Mouse (Mus musculus) heart, adult 2 months (tissue): ENCODE results near the gene Rps6ka3. TPM values are rescaled to one million over a fixed set of nuclear protein-coding genes. Genes with fewer than 3 reads are reported as not detected.
A peak's percentile ranks its signal among the peaks of the same experiment; 100 is the strongest.

Experiments used
- DNase-seq, 2 experiments: peaks; one replicate each; pipeline ENCODE4 v3.0.0; 2021
- H3K27ac ChIP-seq: fragments of 200-600 bp; 2 replicates; pipeline ENCODE4 v1.8.1; 2022
- H3K27me3 ChIP-seq: fragments of 200-500 bp; 2 replicates; pipeline ENCODE4 v1.6.1; 2012; ENCODE audit warnings: mild to moderate bottlenecking, low read length, inconsistent platforms, mixed read lengths; ENCODE audit not compliant: control insufficient read depth, insufficient read depth
- H3K36me3 ChIP-seq: fragments of 200-500 bp; 2 replicates; pipeline ENCODE4 v1.6.1; 2012; ENCODE audit warnings: low read length, inconsistent platforms; ENCODE audit not compliant: control insufficient read depth, insufficient read depth
- H3K4me1 ChIP-seq: fragments of 200-500 bp; 2 replicates; pipeline ENCODE4 v1.6.1; 2011; ENCODE audit warnings: low read length; ENCODE audit not compliant: control insufficient read depth, insufficient read depth
- H3K4me3 ChIP-seq: fragments of 200-600 bp; 2 replicates; pipeline ENCODE4 v1.8.1; 2022
- H3K79me2 ChIP-seq: fragments of 200-500 bp; replicated peaks from 2 replicates; pipeline ENCODE4 v1.6.1; 2012; ENCODE audit warnings: mild to moderate bottlenecking, inconsistent platforms, low read length, moderate library complexity, mixed read lengths; ENCODE audit not compliant: control insufficient read depth, insufficient read depth
- H3K9ac ChIP-seq: fragments of 200-500 bp; 2 replicates; pipeline ENCODE4 v1.6.1; 2012; ENCODE audit warnings: low read depth, mild to moderate bottlenecking, control low read depth, inconsistent platforms, low read length, mixed read lengths
- CTCF ChIP-seq: fragments of 200-600 bp; IDR thresholded peaks from 2 replicates; pipeline ENCODE4 v1.8.1; 2022; ENCODE audit warnings: antibody characterized with exemption, mild to moderate bottlenecking, moderate library complexity
- EP300 ChIP-seq: fragments of 200-500 bp; IDR thresholded peaks from 2 replicates; pipeline ENCODE4 v1.6.1; 2011; ENCODE audit warnings: low read depth, low read length, control low read depth; ENCODE audit not compliant: insufficient read depth
- POLR2A ChIP-seq: fragments of 200-500 bp; IDR thresholded peaks from 2 replicates; pipeline ENCODE4 v1.6.1; 2011; ENCODE audit warnings: mild to moderate bottlenecking, low read depth, low read length, control low read depth; ENCODE audit not compliant: insufficient read depth
- WGBS: fragments of 180-500 bp; shearing (Covaris S2); methylation state at CpG from one replicate; pipeline ENCODE4 v1.1.7; 2018; 5-methylcytosine and 5-hydroxymethylcytosine counted together
- intact Hi-C: fragments of 180-260 bp; cut with DNase I; formaldehyde crosslinking; loops from one replicate; pipeline ENCODE4 v1.15.1; 2025
- polyA plus RNA-seq: library from polyadenylated mRNA; depleted of rRNA; stranded (reverse); fragments of >200 nt; gene quantifications from 2 replicates; pipeline ENCODE4 v1.2.3, GENCODE M21; 2012
- total RNA-seq, 2 experiments: library from RNA; stranded (reverse); gene quantifications; 2 replicates each; pipeline ENCODE4 v1.2.3; 2021

Gene Rps6ka3
- total and polyA plus RNA-seq, 3 experiments = 9.5 to 33.3 (median 30.7) TPM

- intact Hi-C loops = no loop called here
Observed at GRCm38 (mm10) chrX:159210892-159211583, 931 bp downstream of the Rps6ka3 start.

GRCm38 (mm10) chrX:159215253-159215652, 5.1 kb downstream of the Rps6ka3 start:
- no peaks in the 10 kb centered on the region for H3K4me1 ChIP-seq
- H3K27ac ChIP-seq = no peak overlapping the region
- H3K9ac ChIP-seq = no peak overlapping the region
- H3K4me3 ChIP-seq = no peak overlapping the region
- no peaks in the 10 kb centered on the region for H3K27me3 ChIP-seq
- no peak for DNase-seq
- WGBS = 29% methylated on average over 3 of the region's 3 CpGs
- no peaks in the 10 kb centered on the region for H3K36me3 ChIP-seq
- no peak for TF ChIP-seq POLR2A
- no peak for TF ChIP-seq EP300
- no peak for TF ChIP-seq CTCF
- intact Hi-C loops = no loop called here
- no peaks in the 10 kb centered on the region for H3K79me2 ChIP-seq

More at GRCm38 (mm10) chrX:159210892-159211583, 931 bp downstream of the Rps6ka3 start:
- Histone ChIP-seq H3K27ac (no peak overlapping the region), H3K4me3 (no peak overlapping the region), H3K27me3 (no peaks in the 10 kb centered on the region), H3K4me1 (no peaks in the 10 kb centered on the region), H3K79me2 (no peaks in the 10 kb centered on the region), H3K9ac (no peak overlapping the region), H3K36me3 (no peaks in the 10 kb centered on the region)
- no peak for DNase-seq
- TF ChIP-seq POLR2A = no peak
- no peak for TF ChIP-seq CTCF
- no peak for TF ChIP-seq EP300
- 42% methylated on average over 5 of the region's 5 CpGs for WGBS

DNA sequence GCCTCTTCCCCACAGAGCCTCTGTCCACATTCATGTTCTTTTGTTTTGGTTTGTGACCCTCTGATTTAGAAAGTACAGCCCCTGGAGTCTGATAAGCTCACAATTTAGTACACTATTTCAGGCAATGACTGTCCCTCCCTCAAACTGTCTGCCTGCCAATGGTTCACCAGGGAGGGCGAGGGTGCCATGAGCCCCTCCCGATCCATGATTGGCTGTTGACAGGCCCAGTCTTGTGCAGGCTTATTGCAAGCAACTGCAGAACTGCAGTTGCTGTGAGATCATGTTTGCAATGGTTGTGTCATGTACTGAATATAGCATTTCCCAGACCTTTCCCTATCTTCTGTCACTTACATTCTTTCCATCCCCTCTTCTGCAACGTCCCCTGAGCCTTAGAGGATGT, 12.4 kb downstream of the Rps6ka3 start:
- Histone ChIP-seq H3K4me3 (no peak overlapping the region), H3K4me1 (no peaks in the 10 kb centered on the region; the same call in 1 of the 2 replicates), H3K36me3 (no peaks in the 10 kb centered on the region), H3K79me2 (no peaks in the 10 kb centered on the region), H3K27me3 (no peaks in the 10 kb centered on the region), H3K9ac (no peak overlapping the region), H3K27ac (no peak overlapping the region)
- 32% methylated on average over 3 of the region's 3 CpGs for WGBS
- DNase-seq = peak; percentile 15 to 28
- TF ChIP-seq CTCF (no peak), POLR2A (no peak), EP300 (no peak)
- intact Hi-C loops = no loop called here

DNA sequence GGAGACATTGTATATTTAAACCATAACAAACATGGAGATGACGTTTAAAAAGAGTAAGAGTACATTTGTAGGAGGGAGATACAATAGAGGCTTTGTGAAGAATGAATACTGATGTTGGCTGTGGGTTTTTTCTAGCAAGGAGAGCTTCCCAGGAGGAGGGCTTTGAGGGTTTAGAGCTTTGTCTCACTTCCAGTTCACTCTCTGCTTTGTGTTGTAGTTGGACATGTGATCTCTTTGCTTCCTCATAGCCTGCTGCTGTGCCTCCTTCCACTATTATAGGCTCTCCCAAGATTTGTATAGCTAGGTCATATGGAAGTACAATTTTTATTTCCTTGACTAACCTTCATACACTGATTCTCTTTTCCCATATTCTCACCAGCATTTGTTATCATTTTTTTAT, 27.2 kb downstream of the Rps6ka3 start:
- H3K9ac ChIP-seq = no peak overlapping the region
- no peak overlapping the region for H3K4me3 ChIP-seq
- no peaks in the 10 kb centered on the region for H3K4me1 ChIP-seq
- no peaks in the 10 kb centered on the region for H3K79me2 ChIP-seq
- 60% methylated on average over 1 of the region's 1 CpGs for WGBS
- no peak overlapping the region for H3K27ac ChIP-seq
- no peak for DNase-seq
- intact Hi-C loops = no loop called here
- H3K27me3 ChIP-seq = no peaks in the 10 kb centered on the region
- no peaks in the 10 kb centered on the region for H3K36me3 ChIP-seq
- TF ChIP-seq EP300 = no peak
- no peak for TF ChIP-seq CTCF
- TF ChIP-seq POLR2A = no peak

GRCm38 (mm10) chrX:159254001-159254884, 44.1 kb downstream of the Rps6ka3 start:
- WGBS = 31% methylated on average over 25 of the region's 27 CpGs

More at GRCm38 (mm10) chrX:159254001-159254884, 44.1 kb downstream of the Rps6ka3 start:
- Histone ChIP-seq H3K27me3 (no peaks in the 10 kb centered on the region), H3K4me1 (no peaks in the 10 kb centered on the region), H3K36me3 (no peaks in the 10 kb centered on the region), H3K79me2 (no peaks in the 10 kb centered on the region), H3K9ac (peak overlapping the region; percentile 59), H3K4me3 (peak overlapping the region; percentile 55), H3K27ac (peak overlapping the region; percentile 90)
- intact Hi-C loops = no loop called here
- peak; percentile 54 to 67 for DNase-seq
- TF ChIP-seq POLR2A (0 out of 2 replicates have a peak, but pooled peaks have one; percentile 13), EP300 (no peak), CTCF (no peak)
